ENCODE assay signal across 8 mouse cellular contexts in genomic region chr7:141117636-141118035, GRCm38 (mm10). TPM values are rescaled to one million over a fixed set of nuclear protein-coding genes. Genes with fewer than 3 reads are reported as not detected.
A peak's percentile ranks its signal among the peaks of the same experiment; 100 is the strongest.
DNase-seq lines count a peak whose midpoint lies in the region; ATAC-seq lines count a peak whose summit lies in the region.
"Had no signal": no experiment of that assay in that cellular context is flagged by ENCODE, and none has a peak within 500 bp of the region (broad histone marks: within the 10 kb centered on the region; RNA-seq: fewer than 3 reads in every experiment).

Gene Ano9, minus strand, starts transcription at chr7:141117806.

- no peak for ATAC-seq in midbrain, embryonic 15.5 days (replicated peaks)
- ATAC-seq in midbrain, embryonic 14.5 days (ENCODE audit: low FRiP score, low TSS enrichment): no peak

- 20% methylated on average over 9 of the region's 9 CpGs for WGBS in midbrain, embryonic 15.5 days
- WGBS in midbrain, embryonic 14.5 days: 16% methylated on average over 9 of the region's 9 CpGs

- no peak within 1 kb of the TSS for H3K4me3 ChIP-seq in midbrain, embryonic 15.5 days
- no peak within 1 kb of the TSS for H3K4me3 ChIP-seq in midbrain, embryonic 14.5 days (replicated peaks; ENCODE audit: low read depth, low read length)

- peak; percentile 50 for DNase-seq in urinary bladder, postnatal 14 days (ENCODE audit: low spot score)
- no peak for DNase-seq in urinary bladder, postnatal 36 days (ENCODE audit: low spot score in 2 of 2)
- DNase-seq in kidney, adult 8-10 months: peak; percentile 71 to 79
- DNase-seq in lung, adult 18-20 months: peak; percentile 60 to 65
- DNase-seq in layer of hippocampus, adult 11-12 months (ENCODE audit: low spot score): no peak
- DNase-seq in midbrain, embryonic 14.5 days: no peak
- DNase-seq: gastrocnemius, postnatal 14 days had no signal

- H3K9ac ChIP-seq in midbrain, embryonic 15.5 days: no peak within 1 kb of the TSS
- H3K9ac ChIP-seq in midbrain, embryonic 14.5 days (replicated peaks; ENCODE audit: low read length): no peak within 1 kb of the TSS

- peaks cover 3% of the 10 kb centered on the region; the same call in 1 of the 2 replicates for H3K27me3 ChIP-seq in midbrain, embryonic 15.5 days (replicated peaks)
- H3K27me3 ChIP-seq in midbrain, embryonic 14.5 days (ENCODE audit: control insufficient read depth, insufficient read depth, low read length): no peaks in the 10 kb centered on the region

- H3K9me3 ChIP-seq in midbrain, embryonic 15.5 days: no peaks in the 10 kb centered on the region
- H3K9me3 ChIP-seq in midbrain, embryonic 14.5 days (ENCODE audit: control insufficient read depth, low read length): no peaks in the 10 kb centered on the region

- no peaks in the 10 kb centered on the region for H3K4me1 ChIP-seq in midbrain, embryonic 15.5 days
- H3K4me1 ChIP-seq in midbrain, embryonic 14.5 days (ENCODE audit: control insufficient read depth, insufficient read depth, low read length): no peaks in the 10 kb centered on the region

- H3K36me3 ChIP-seq in midbrain, embryonic 15.5 days (replicated peaks): no peaks in the 10 kb centered on the region
- H3K36me3 ChIP-seq in midbrain, embryonic 14.5 days (ENCODE audit: control insufficient read depth, insufficient read depth, low read length): no peaks in the 10 kb centered on the region

- H3K27ac ChIP-seq in midbrain, embryonic 15.5 days: no peak within 1 kb of the TSS
- no peak within 1 kb of the TSS for H3K27ac ChIP-seq in midbrain, embryonic 14.5 days (replicated peaks; ENCODE audit: low read depth, low read length)

- H3K4me2 ChIP-seq in midbrain, embryonic 15.5 days: no peak within 1 kb of the TSS
- H3K4me2 ChIP-seq in midbrain, embryonic 14.5 days (ENCODE audit: low read length): no peak within 1 kb of the TSS

RNA-seq across cellular contexts. Expression of gene Ano9, which starts in this region (rescaled TPM):
- polyA plus RNA-seq in midbrain, embryonic 15.5 days (2015; fragmentation: Nextera tagmentation; extraction: Ambion mirVana): 0.36 and 0.42 TPM in 2 replicates
- polyA plus RNA-seq in midbrain, embryonic 14.5 days (2014; fragmentation: Nextera tagmentation; extraction: Ambion mirVana): 0.14 and 0.18 TPM in 2 replicates

Comparison
In these comparisons a context has a peak if more than half of its experiments do, and no peak if none do; other contexts are left out.
1. DNase-seq: peak in urinary bladder, postnatal 14 days (single experiment), kidney, adult 8-10 months (2 of 2) and lung, adult 18-20 months (2 of 2); none in urinary bladder, postnatal 36 days (0 of 2), layer of hippocampus, adult 11-12 months (single experiment) and midbrain, embryonic 14.5 days (single experiment).